Mouse (Mus musculus) heart, embryonic 13.5 days (tissue): ENCODE measurements around the gene Hsd17b14. TPM values are rescaled to one million over a fixed set of nuclear protein-coding genes. Genes with fewer than 3 reads are reported as not detected.

Experiments used
- ATAC-seq: fragments of 200-750 bp; cut with Nextera tagmentation; 2 replicates; pipeline ENCODE4 v1.8.0; 2017; ENCODE audit warnings: moderate TSS enrichment; ENCODE audit not compliant: insufficient number of reproducible peaks, low FRiP score, low TSS enrichment; ENCODE audit errors: extremely low read depth
- H3K27ac ChIP-seq: fragments of 300-500 bp; sonication (generic); replicated peaks from 2 replicates; pipeline ENCODE4 v1.5.1; 2015; ENCODE audit warnings: moderate library complexity, mild to moderate bottlenecking, inconsistent platforms
- H3K27me3 ChIP-seq: fragments of 300-500 bp; sonication (generic); replicated peaks from 2 replicates; pipeline ENCODE4 v1.6.1; 2015; ENCODE audit warnings: mild to moderate bottlenecking, inconsistent platforms
- H3K36me3 ChIP-seq: fragments of 300-500 bp; sonication (generic); 2 replicates; pipeline ENCODE4 v1.6.1; 2015; ENCODE audit warnings: mild to moderate bottlenecking, inconsistent platforms
- H3K4me1 ChIP-seq: fragments of 300-500 bp; sonication (generic); 2 replicates; pipeline ENCODE4 v1.6.1; 2015; ENCODE audit warnings: inconsistent platforms
- H3K4me2 ChIP-seq: fragments of 300-500 bp; sonication (generic); 2 replicates; pipeline ENCODE4 v1.6.1; 2015; ENCODE audit warnings: inconsistent platforms, mild to moderate bottlenecking, moderate library complexity
- H3K4me3 ChIP-seq: fragments of 300-500 bp; sonication (generic); 2 replicates; pipeline ENCODE4 v1.5.1; 2015; ENCODE audit warnings: moderate library complexity, mild to moderate bottlenecking, inconsistent platforms
- H3K9ac ChIP-seq: fragments of 300-500 bp; sonication (generic); 2 replicates; pipeline ENCODE4 v1.6.1; 2015; ENCODE audit warnings: inconsistent platforms, mild to moderate bottlenecking, moderate library complexity
- H3K9me3 ChIP-seq: fragments of 300-500 bp; sonication (generic); 2 replicates; pipeline ENCODE4 v1.6.1; 2016; ENCODE audit warnings: inconsistent platforms
- WGBS: fragments of 180-500 bp; shearing (Covaris S2); methylation state at CpG from one replicate; pipeline ENCODE4 v1.1.7; 2015; ENCODE audit warnings: mixed read lengths; 5-methylcytosine and 5-hydroxymethylcytosine counted together
- polyA plus RNA-seq: library from polyadenylated mRNA; unstranded; fragments of >200 nt; fragmentation: Nextera tagmentation; extraction: Ambion mirVana; gene quantifications from 2 replicates; pipeline ENCODE4 v1.2.1, GENCODE M21; 2015

Gene Hsd17b14
- polyA plus RNA-seq, 1 experiment from 2014 or later, result 0.43 TPM

- H3K9me3 ChIP-seq, result no peaks in the 10 kb centered on the region
- peaks cover 2% of the 10 kb centered on the region; the same call in 1 of the 2 replicates for H3K36me3 ChIP-seq
- H3K27ac ChIP-seq, result no peak overlapping the region
- ATAC-seq, result no peak
- no peak overlapping the region for H3K4me3 ChIP-seq
- H3K9ac ChIP-seq, result no peak overlapping the region
- H3K27me3 ChIP-seq, result no peaks in the 10 kb centered on the region
- H3K4me1 ChIP-seq, result peaks cover 13% of the 10 kb centered on the region; the same call in 1 of the 2 replicates
- H3K4me2 ChIP-seq, result no peak overlapping the region
- 16% methylated on average over 10 of the region's 10 CpGs for WGBS
These were observed 38.6 kb downstream of the Hsd17b14 start for GRCm38 (mm10) chr7:45593118-45593815.

GRCm38 (mm10) chr7:45595176-45595575, 40.5 kb downstream of the Hsd17b14 start:
- peaks cover 13% of the 10 kb centered on the region for H3K4me1 ChIP-seq
- 82% methylated on average over 4 of the region's 4 CpGs for WGBS
- H3K4me2 ChIP-seq, result no peak overlapping the region
- H3K9me3 ChIP-seq, result no peaks in the 10 kb centered on the region
- ATAC-seq, result no peak
- H3K4me3 ChIP-seq, result no peak overlapping the region
- no peaks in the 10 kb centered on the region for H3K27me3 ChIP-seq
- H3K27ac ChIP-seq, result no peak overlapping the region
- H3K9ac ChIP-seq, result no peak overlapping the region
- H3K36me3 ChIP-seq, result no peaks in the 10 kb centered on the region

GRCm38 (mm10) chr7:45596107-45596506, 41.4 kb downstream of the Hsd17b14 start:
- ATAC-seq, result no peak
- no peaks in the 10 kb centered on the region for H3K9me3 ChIP-seq
- no peak overlapping the region for H3K9ac ChIP-seq
- H3K36me3 ChIP-seq, result no peaks in the 10 kb centered on the region
- H3K27ac ChIP-seq, result no peak overlapping the region
- peaks cover 13% of the 10 kb centered on the region for H3K4me1 ChIP-seq
- H3K27me3 ChIP-seq, result no peaks in the 10 kb centered on the region
- H3K4me2 ChIP-seq, result no peak overlapping the region
- WGBS, result 53% methylated on average over 1 of the region's 1 CpGs
- H3K4me3 ChIP-seq, result no peak overlapping the region

- Histone ChIP-seq H3K27me3 (no peaks in the 10 kb centered on the region), H3K9me3 (no peaks in the 10 kb centered on the region), H3K36me3 (no peaks in the 10 kb centered on the region), H3K27ac (no peak overlapping the region), H3K4me2 (no peak overlapping the region), H3K4me1 (peaks cover 13% of the 10 kb centered on the region), H3K9ac (no peak overlapping the region), H3K4me3 (no peak overlapping the region)
- no peak for ATAC-seq
- 80% methylated on average over 5 of the region's 5 CpGs for WGBS
These were observed 42.3 kb downstream of the Hsd17b14 start for GRCm38 (mm10) chr7:45597013-45597412.

- Histone ChIP-seq H3K27ac (no peak overlapping the region), H3K9ac (no peak overlapping the region), H3K9me3 (no peaks in the 10 kb centered on the region), H3K27me3 (no peaks in the 10 kb centered on the region), H3K4me3 (no peak overlapping the region), H3K36me3 (no peaks in the 10 kb centered on the region), H3K4me2 (no peak overlapping the region), H3K4me1 (peaks cover 13% of the 10 kb centered on the region)
- no peak for ATAC-seq
- 90% methylated on average over 6 of the region's 6 CpGs for WGBS
These were observed 42.8 kb downstream of the Hsd17b14 start for GRCm38 (mm10) chr7:45597527-45597926.

GRCm38 (mm10) chr7:45598960-45599879, 44.5 kb downstream of the Hsd17b14 start:
- no peak overlapping the region for H3K9ac ChIP-seq
- WGBS, result 35% methylated on average over 18 of the region's 18 CpGs
- H3K36me3 ChIP-seq, result no peaks in the 10 kb centered on the region
- H3K4me2 ChIP-seq, result peak overlapping the region; percentile 39
- ATAC-seq, result no peak
- H3K27ac ChIP-seq, result no peak overlapping the region
- H3K4me3 ChIP-seq, result no peak overlapping the region
- no peaks in the 10 kb centered on the region for H3K27me3 ChIP-seq
- H3K4me1 ChIP-seq, result peaks cover 13% of the 10 kb centered on the region
- H3K9me3 ChIP-seq, result no peaks in the 10 kb centered on the region

- 74% methylated on average over 9 of the region's 9 CpGs for WGBS
- no peaks in the 10 kb centered on the region for H3K4me1 ChIP-seq
These were observed 51.1 kb downstream of the Hsd17b14 start for GRCm38 (mm10) chr7:45605704-45606289.

GRCm38 (mm10) chr7:45609511-45609910, 54.8 kb downstream of the Hsd17b14 start:
- no peak for ATAC-seq
- Histone ChIP-seq H3K4me1 (no peaks in the 10 kb centered on the region), H3K4me3 (no peak overlapping the region), H3K27me3 (peaks cover 1% of the 10 kb centered on the region; the same call in 1 of the 2 replicates), H3K9ac (no peak overlapping the region), H3K9me3 (no peaks in the 10 kb centered on the region), H3K4me2 (no peak overlapping the region), H3K36me3 (no peaks in the 10 kb centered on the region), H3K27ac (no peak overlapping the region)
- WGBS, result 73% methylated on average over 1 of the region's 1 CpGs

More at GRCm38 (mm10) chr7:45605704-45606289, 51.1 kb downstream of the Hsd17b14 start:
- Histone ChIP-seq H3K4me3 (no peak overlapping the region), H3K9ac (no peak overlapping the region), H3K36me3 (no peaks in the 10 kb centered on the region), H3K27ac (no peak overlapping the region), H3K9me3 (no peaks in the 10 kb centered on the region), H3K4me2 (no peak overlapping the region), H3K27me3 (no peaks in the 10 kb centered on the region)
- ATAC-seq, result no peak

GRCm38 (mm10) chr7:45616277-45616676, 61.6 kb downstream of the Hsd17b14 start:
- Histone ChIP-seq H3K9ac (no peak overlapping the region), H3K4me2 (no peak overlapping the region), H3K9me3 (no peaks in the 10 kb centered on the region), H3K36me3 (no peaks in the 10 kb centered on the region), H3K4me3 (no peak overlapping the region), H3K27me3 (peaks cover 58% of the 10 kb centered on the region), H3K27ac (no peak overlapping the region), H3K4me1 (peaks cover 11% of the 10 kb centered on the region)
- ATAC-seq, result no peak
- WGBS, result 18% methylated on average over 6 of the region's 6 CpGs

GRCm38 (mm10) chr7:45617042-45617695, 62.5 kb downstream of the Hsd17b14 start, which contains the start of gene Fut1:
Gene Fut1 (plus strand): TSS chr7:45617289.
- H3K36me3 ChIP-seq, result no peaks in the 10 kb centered on the region
- WGBS, result 8% methylated on average over 31 of the region's 31 CpGs
- H3K4me1 ChIP-seq, result peaks cover 16% of the 10 kb centered on the region
- no peak for ATAC-seq
- H3K4me2 ChIP-seq, result peak within 1 kb of the TSS; percentile 46
- H3K4me3 ChIP-seq, result peak within 1 kb of the TSS; percentile 13
- H3K27me3 ChIP-seq, result peaks cover 58% of the 10 kb centered on the region
- H3K9me3 ChIP-seq, result no peaks in the 10 kb centered on the region
- H3K27ac ChIP-seq, result no peak within 1 kb of the TSS
- H3K9ac ChIP-seq, result no peak within 1 kb of the TSS; the same call in 1 of the 2 replicates
